Mouse (Mus musculus) stomach, postnatal 0 days (tissue): Measurements from ENCODE around the gene Nfib.

ENCODE experiments used
- CTCF ChIP-seq: IDR thresholded peaks from 2 replicates; pipeline ENCODE4 v1.5.1; 2016; ENCODE audit warnings: antibody characterized with exemption, low read depth, mild to moderate bottlenecking, moderate library complexity
- EP300 ChIP-seq: optimal IDR thresholded peaks from 2 replicates; pipeline ENCODE3; 2016; ENCODE audit warnings: antibody characterized with exemption

DNA sequence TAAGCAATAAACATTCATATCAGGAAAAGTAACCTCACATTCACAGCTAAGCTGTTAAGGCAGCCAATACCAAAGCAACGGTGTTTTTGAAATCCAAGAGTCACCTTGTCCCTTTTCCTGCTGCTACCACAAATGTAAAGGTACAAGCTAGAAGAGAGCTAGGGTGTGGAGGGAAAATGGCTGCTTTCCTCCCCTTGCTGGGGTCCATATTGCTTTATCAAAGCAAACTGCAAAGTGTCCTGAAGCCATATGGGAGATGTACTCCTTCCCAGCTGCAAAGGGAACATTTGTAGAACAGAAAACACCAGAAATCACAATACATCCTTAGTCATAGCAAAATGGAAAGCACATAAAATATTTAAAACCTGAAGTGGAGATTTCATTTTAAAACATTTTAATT lies 456.6 kb downstream of the Nfib start:
- no peak for TF ChIP-seq CTCF
- no peak for TF ChIP-seq EP300
